Mouse (Mus musculus): ENCODE measurements around the gene Ptpn23.
"Not testable (repeated sequence)": the region's sequence is repeated elsewhere in the genome, so short reads cannot be mapped to it uniquely, and the experiment has no call there.

Gene Ptpn23

GRCm38 (mm10) chr9:110408099-110408773 is at the start of gene Ptpn23:
Gene Ptpn23 (minus strand): TSS chr9:110408213.
- DNase-seq (ENCODE audit: low spot score): peak; percentile 86

GRCm38 (mm10) chr9:110452523-110452922 is 44.5 kb upstream of the Ptpn23 start:
- no peak for DNase-seq (ENCODE audit: low spot score)

GRCm38 (mm10) chr9:110448857-110449617 is 41.0 kb upstream of the Ptpn23 start:
- DNase-seq (ENCODE audit: low spot score): peak; percentile 57

GRCm38 (mm10) chr9:110448356-110448755 is 40.3 kb upstream of the Ptpn23 start:
- no peak for DNase-seq (ENCODE audit: low spot score)

- no peak for DNase-seq (ENCODE audit: low spot score)
These were observed 32.5 kb upstream of the Ptpn23 start for GRCm38 (mm10) chr9:110440559-110440958.

- no peak for DNase-seq (ENCODE audit: low spot score)
These were observed 32.0 kb upstream of the Ptpn23 start for GRCm38 (mm10) chr9:110440049-110440448.

- no peak for DNase-seq (ENCODE audit: low spot score)
These were observed 28.0 kb upstream of the Ptpn23 start for GRCm38 (mm10) chr9:110436041-110436440.

- DNase-seq (ENCODE audit: low spot score): no peak
These were observed 25.0 kb upstream of the Ptpn23 start for GRCm38 (mm10) chr9:110433045-110433444.

- DNase-seq (ENCODE audit: low spot score): no peak
These were observed 23.2 kb upstream of the Ptpn23 start for GRCm38 (mm10) chr9:110431241-110431640.

GRCm38 (mm10) chr9:110419511-110420112 is 11.6 kb upstream of the Ptpn23 start, which contains the start of gene Ngp:
Gene Ngp (plus strand): TSS chr9:110419747.
- DNase-seq (ENCODE audit: low spot score): no peak

- DNase-seq (ENCODE audit: low spot score): no peak
These were observed 5.8 kb upstream of the Ptpn23 start for GRCm38 (mm10) chr9:110413785-110414184.

- DNase-seq (ENCODE audit: low spot score): no peak
These were observed 4.9 kb upstream of the Ptpn23 start for GRCm38 (mm10) chr9:110412926-110413325.

GRCm38 (mm10) chr9:110410908-110411887 is 3.2 kb upstream of the Ptpn23 start:
- peak; percentile 59 for DNase-seq (ENCODE audit: low spot score)

GRCm38 (mm10) chr9:110407311-110408098 is 508 bp downstream of the Ptpn23 start:
- DNase-seq (ENCODE audit: low spot score): peak; percentile 29

GRCm38 (mm10) chr9:110403240-110403639 is 4.8 kb downstream of the Ptpn23 start:
- not testable (repeated sequence) for DNase-seq (ENCODE audit: low spot score)

GRCm38 (mm10) chr9:110402731-110403130 is 5.3 kb downstream of the Ptpn23 start:
- DNase-seq (ENCODE audit: low spot score): no peak

- DNase-seq (ENCODE audit: low spot score): no peak
These were observed 7.4 kb downstream of the Ptpn23 start for GRCm38 (mm10) chr9:110400650-110401049.

GRCm38 (mm10) chr9:110393295-110393694 is 14.7 kb downstream of the Ptpn23 start:
- DNase-seq (ENCODE audit: low spot score): no peak

- no peak for DNase-seq (ENCODE audit: low spot score)
These were observed 17.2 kb downstream of the Ptpn23 start for GRCm38 (mm10) chr9:110390843-110391242.

GRCm38 (mm10) chr9:110388011-110388410 is 20.0 kb downstream of the Ptpn23 start:
- DNase-seq (ENCODE audit: low spot score): no peak

- no peak for DNase-seq (ENCODE audit: low spot score)
These were observed 23.6 kb downstream of the Ptpn23 start for GRCm38 (mm10) chr9:110384369-110384929.

Data from spleen, adult 12 weeks (tissue).